Mouse (Mus musculus) spleen, embryonic (tissue): ENCODE data around the gene Uso1.

Experiments used
- CTCF ChIA-PET: fragments of 350-600 bp; sonication (Branson Sonifier 250); formaldehyde crosslinking; loops from one replicate; lab custom pipeline; 2022; lab: Charles Lee

Gene Uso1

GRCm38 (mm10) chr5:92137239-92138046, at the start of gene Uso1:
Uso1 (plus strand) TSS chr5:92137938.
- CTCF ChIA-PET = interaction anchor here (0.5 kb wide), 1 partner anchor 96 kb away, joined by 3 read pairs; no protein-coding TSS in a partner anchor

- CTCF ChIA-PET = interaction anchor here (0.6 kb wide), 1 partner anchor 132 kb away, joined by 3 read pairs; no protein-coding TSS in a partner anchor
These were observed 44.3 kb upstream of the Uso1 start for GRCm38 (mm10) chr5:92093263-92094061.

GRCm38 (mm10) chr5:92094062-92094415, 43.7 kb upstream of the Uso1 start:
- CTCF ChIA-PET = interaction anchor here (0.6 kb wide), 1 partner anchor 132 kb away, joined by 3 read pairs; no protein-coding TSS in a partner anchor

- CTCF ChIA-PET = interaction anchor here (0.6 to 0.7 kb wide), 2 partner anchors 103 to 331 kb away, joined by 4 read pairs; no protein-coding TSS in a partner anchor
These were observed 41.0 kb upstream of the Uso1 start for GRCm38 (mm10) chr5:92096786-92097185.

GRCm38 (mm10) chr5:92097779-92098178, 40.0 kb upstream of the Uso1 start:
- CTCF ChIA-PET = no interaction called here

GRCm38 (mm10) chr5:92098351-92099109, 39.2 kb upstream of the Uso1 start:
- CTCF ChIA-PET = no interaction called here

GRCm38 (mm10) chr5:92101601-92102000, 36.1 kb upstream of the Uso1 start:
- CTCF ChIA-PET = no interaction called here

- CTCF ChIA-PET = no interaction called here
These were observed 34.7 kb upstream of the Uso1 start for GRCm38 (mm10) chr5:92103062-92103461.

GRCm38 (mm10) chr5:92103816-92104415, 33.8 kb upstream of the Uso1 start:
- CTCF ChIA-PET = no interaction called here

GRCm38 (mm10) chr5:92106327-92107125, 31.2 kb upstream of the Uso1 start:
- CTCF ChIA-PET = no interaction called here

- CTCF ChIA-PET = interaction anchor here (0.6 kb wide), 1 partner anchor 30 kb away, joined by 8 read pairs; no protein-coding TSS in a partner anchor
These were observed 30.5 kb upstream of the Uso1 start for GRCm38 (mm10) chr5:92107282-92107681.

GRCm38 (mm10) chr5:92110818-92111355, 26.9 kb upstream of the Uso1 start:
- CTCF ChIA-PET = no interaction called here

GRCm38 (mm10) chr5:92112175-92112574, 25.6 kb upstream of the Uso1 start:
- CTCF ChIA-PET = interaction anchor here (0.7 kb wide), 1 partner anchor 342 kb away, joined by 3 read pairs; no protein-coding TSS in a partner anchor

GRCm38 (mm10) chr5:92112585-92112984, 25.2 kb upstream of the Uso1 start:
- CTCF ChIA-PET = interaction anchor here (0.7 kb wide), 1 partner anchor 342 kb away, joined by 3 read pairs; no protein-coding TSS in a partner anchor

- CTCF ChIA-PET = no interaction called here
These were observed 24.3 kb upstream of the Uso1 start for GRCm38 (mm10) chr5:92113484-92113883.

GRCm38 (mm10) chr5:92114223-92114622, 23.5 kb upstream of the Uso1 start:
- CTCF ChIA-PET = no interaction called here

- CTCF ChIA-PET = no interaction called here
These were observed 22.8 kb upstream of the Uso1 start for GRCm38 (mm10) chr5:92114939-92115338.

- CTCF ChIA-PET = interaction anchor here (0.8 kb wide), 1 partner anchor 34 kb away, joined by 3 read pairs; no protein-coding TSS in a partner anchor
These were observed 19.8 kb upstream of the Uso1 start for GRCm38 (mm10) chr5:92117823-92118403.

GRCm38 (mm10) chr5:92121636-92122035, 16.1 kb upstream of the Uso1 start:
- CTCF ChIA-PET = interaction anchor here (0.6 kb wide), 1 partner anchor 46 kb away, joined by 3 read pairs; no protein-coding TSS in a partner anchor
